Mouse (Mus musculus) bone marrow macrophage, adult 2 months (primary cell): Measurements from ENCODE around the gene Trp53i11. TPM values are rescaled to one million over a fixed set of nuclear protein-coding genes. Genes with fewer than 3 reads are reported as not detected.

Experiments used
- H3K27ac ChIP-seq: 2 replicates; pipeline ENCODE4 v1.5.1; 2012; ENCODE audit warnings: low read depth, low read length; ENCODE audit not compliant: insufficient read depth
- H3K4me1 ChIP-seq: 2 replicates; pipeline ENCODE4 v1.6.1; 2012; ENCODE audit warnings: low read length; ENCODE audit not compliant: control insufficient read depth, insufficient read depth
- H3K4me3 ChIP-seq: 2 replicates; pipeline ENCODE4 v1.5.1; 2012; ENCODE audit warnings: mild to moderate bottlenecking, low read length, moderate library complexity; ENCODE audit not compliant: insufficient read depth
- CTCF ChIP-seq: IDR thresholded peaks from 2 replicates; pipeline ENCODE4 v1.5.1; 2012; ENCODE audit warnings: low read depth, mild to moderate bottlenecking, low read length, moderate library complexity
- POLR2A ChIP-seq: IDR thresholded peaks from 2 replicates; pipeline ENCODE4 v1.6.1; 2012; ENCODE audit warnings: mild to moderate bottlenecking, low read depth, low read length, borderline replicate concordance
- polyA plus RNA-seq: library from polyadenylated mRNA; stranded (reverse); fragments of >200 nt; gene quantifications from 2 replicates; pipeline ENCODE4 v1.2.4, GENCODE M21; 2012; ENCODE audit not compliant: missing spikeins, insufficient read depth, insufficient read length

Trp53i11 gene
- polyA plus RNA-seq, 1 experiment = not detected

DNA sequence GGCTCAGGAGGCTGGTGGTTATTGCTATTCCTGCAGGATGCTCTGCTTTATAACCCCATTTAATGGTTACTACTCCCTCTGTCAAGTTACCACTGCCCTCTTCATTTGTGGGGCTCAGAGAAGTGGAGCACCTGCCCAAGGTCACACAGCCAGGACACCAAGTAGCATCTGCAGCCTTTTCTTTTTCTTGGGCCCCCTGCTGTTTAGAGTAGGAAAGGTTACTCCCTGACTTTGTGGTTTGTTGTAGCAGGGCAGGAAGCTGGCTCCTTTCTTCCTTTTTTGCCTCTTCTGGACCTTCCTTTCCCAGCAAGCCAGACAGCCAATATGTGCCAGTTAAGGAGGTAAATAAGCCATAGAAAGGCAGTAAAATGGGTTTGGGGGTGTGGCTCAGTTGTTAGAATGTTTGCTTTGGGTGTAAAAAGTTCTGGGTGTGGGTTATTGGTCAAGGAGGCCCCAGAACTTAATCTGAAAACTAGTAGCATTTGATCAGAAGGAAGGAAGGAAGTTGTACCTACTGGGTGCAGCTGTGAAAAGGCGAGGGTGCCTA is 32.8 kb upstream of the Trp53i11 start:
- Histone ChIP-seq H3K27ac (no peak overlapping the region), H3K4me1 (no peaks in the 10 kb centered on the region), H3K4me3 (no peak overlapping the region)
- TF ChIP-seq CTCF (no peak), POLR2A (no peak)

- Histone ChIP-seq H3K4me3 (no peak overlapping the region), H3K4me1 (peaks cover 8% of the 10 kb centered on the region), H3K27ac (no peak overlapping the region)
- TF ChIP-seq CTCF (no peak), POLR2A (no peak)
These were observed 26.8 kb upstream of the Trp53i11 start for GRCm38 (mm10) chr2:93160467-93161035.

GRCm38 (mm10) chr2:93161914-93162664 is 25.3 kb upstream of the Trp53i11 start:
- no peak overlapping the region for H3K27ac ChIP-seq
- TF ChIP-seq POLR2A (no peak), CTCF (no peak)
- H3K4me1 ChIP-seq = peaks cover 11% of the 10 kb centered on the region
- H3K4me3 ChIP-seq = no peak overlapping the region

- Histone ChIP-seq H3K27ac (no peak overlapping the region), H3K4me3 (no peak overlapping the region), H3K4me1 (peaks cover 11% of the 10 kb centered on the region)
- no peak for TF ChIP-seq CTCF
- TF ChIP-seq POLR2A = no peak
These were observed 24.6 kb upstream of the Trp53i11 start for GRCm38 (mm10) chr2:93162791-93163190.

GRCm38 (mm10) chr2:93163317-93163716 is 24.0 kb upstream of the Trp53i11 start:
- no peak for TF ChIP-seq CTCF
- Histone ChIP-seq H3K4me3 (no peak overlapping the region), H3K27ac (no peak overlapping the region), H3K4me1 (peaks cover 11% of the 10 kb centered on the region)

DNA sequence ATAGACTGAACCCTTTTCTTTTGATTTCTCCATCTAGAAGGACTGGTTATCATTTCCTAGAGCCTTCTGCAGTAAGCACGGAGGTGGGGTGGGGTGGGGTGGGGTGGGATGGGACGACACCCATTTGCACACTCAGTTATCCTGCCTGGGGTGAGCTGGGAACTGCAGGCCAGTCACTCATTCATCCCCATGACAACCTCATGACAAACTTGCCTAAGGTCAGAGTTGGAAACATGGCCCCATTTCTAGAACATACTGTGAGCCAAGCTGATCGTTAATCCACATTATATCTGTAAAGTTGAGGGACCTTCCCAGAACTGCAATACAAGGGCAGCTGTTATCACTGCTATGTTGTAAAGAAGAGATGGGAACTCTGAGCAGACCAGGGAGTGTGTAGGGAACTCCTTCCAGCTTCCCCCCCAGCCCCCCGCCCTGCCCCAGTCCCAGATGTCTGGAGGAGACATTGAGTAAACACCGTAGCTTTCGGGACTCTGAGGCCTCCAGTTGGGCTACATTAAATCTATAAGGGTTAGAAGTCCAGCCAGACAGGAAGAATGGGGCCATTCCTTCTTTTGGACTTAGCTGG is 23.5 kb upstream of the Trp53i11 start:
- no peak for TF ChIP-seq CTCF
- no peak for TF ChIP-seq POLR2A
- Histone ChIP-seq H3K4me3 (no peak overlapping the region), H3K4me1 (peaks cover 11% of the 10 kb centered on the region), H3K27ac (no peak overlapping the region)

DNA sequence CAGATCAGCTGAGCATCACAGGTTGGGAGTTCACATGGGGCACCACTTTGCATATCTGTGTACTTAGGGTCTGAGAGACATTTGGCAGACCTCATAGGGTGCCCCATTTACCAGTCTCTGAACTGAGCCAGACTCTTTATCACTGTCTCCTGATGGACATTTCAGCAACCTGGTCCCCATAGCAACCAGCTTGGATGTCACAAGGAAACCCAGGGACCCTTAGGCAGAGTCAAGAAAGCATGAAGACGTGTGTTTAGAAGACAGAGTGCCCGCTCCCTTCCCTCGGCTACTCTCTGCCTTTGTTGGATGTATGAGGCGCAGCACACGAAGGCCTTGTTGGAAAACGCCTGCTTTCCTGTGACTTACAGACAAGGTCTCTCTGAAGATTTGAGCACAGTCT is 21.1 kb upstream of the Trp53i11 start:
- peaks cover 11% of the 10 kb centered on the region for H3K4me1 ChIP-seq
- no peak overlapping the region for H3K27ac ChIP-seq
- TF ChIP-seq POLR2A (no peak), CTCF (no peak)
- no peak overlapping the region for H3K4me3 ChIP-seq

DNA sequence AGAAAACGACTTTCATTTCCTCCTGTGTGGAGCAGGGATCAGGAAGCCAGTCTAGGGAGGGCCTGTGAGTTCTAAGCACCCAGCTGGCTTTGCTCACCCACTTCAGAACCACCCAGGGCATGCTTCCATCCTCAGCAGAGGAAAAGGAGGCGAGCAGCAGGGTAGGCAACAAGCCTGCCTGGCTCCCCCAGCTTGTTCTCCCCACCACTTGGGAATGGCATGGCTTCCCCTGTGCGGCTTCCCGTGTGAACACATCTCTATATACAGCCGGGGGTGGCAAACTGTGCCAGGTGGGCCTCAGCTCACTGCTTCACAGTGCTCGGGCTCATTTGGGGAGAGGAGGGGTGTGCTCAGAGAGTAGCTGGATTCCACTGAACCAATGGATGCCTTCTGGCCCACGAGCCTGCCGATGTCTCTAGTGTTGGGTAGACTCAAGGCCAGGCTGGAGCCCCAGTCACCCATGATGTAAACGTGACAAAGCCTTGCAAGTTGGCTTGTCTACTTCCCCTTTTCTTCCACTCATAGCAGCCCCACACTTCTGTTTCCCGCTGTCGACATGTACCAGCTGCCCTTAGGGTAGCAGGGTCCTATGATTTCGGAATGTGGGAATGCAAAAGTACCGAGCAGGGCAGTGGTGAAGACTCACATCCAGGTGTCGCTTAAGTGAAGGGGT is 20.5 kb upstream of the Trp53i11 start:
- peaks cover 6% of the 10 kb centered on the region; the same call in 1 of the 2 replicates for H3K4me1 ChIP-seq
- H3K27ac ChIP-seq = no peak overlapping the region
- TF ChIP-seq CTCF (no peak), POLR2A (no peak)
- H3K4me3 ChIP-seq = no peak overlapping the region

DNA sequence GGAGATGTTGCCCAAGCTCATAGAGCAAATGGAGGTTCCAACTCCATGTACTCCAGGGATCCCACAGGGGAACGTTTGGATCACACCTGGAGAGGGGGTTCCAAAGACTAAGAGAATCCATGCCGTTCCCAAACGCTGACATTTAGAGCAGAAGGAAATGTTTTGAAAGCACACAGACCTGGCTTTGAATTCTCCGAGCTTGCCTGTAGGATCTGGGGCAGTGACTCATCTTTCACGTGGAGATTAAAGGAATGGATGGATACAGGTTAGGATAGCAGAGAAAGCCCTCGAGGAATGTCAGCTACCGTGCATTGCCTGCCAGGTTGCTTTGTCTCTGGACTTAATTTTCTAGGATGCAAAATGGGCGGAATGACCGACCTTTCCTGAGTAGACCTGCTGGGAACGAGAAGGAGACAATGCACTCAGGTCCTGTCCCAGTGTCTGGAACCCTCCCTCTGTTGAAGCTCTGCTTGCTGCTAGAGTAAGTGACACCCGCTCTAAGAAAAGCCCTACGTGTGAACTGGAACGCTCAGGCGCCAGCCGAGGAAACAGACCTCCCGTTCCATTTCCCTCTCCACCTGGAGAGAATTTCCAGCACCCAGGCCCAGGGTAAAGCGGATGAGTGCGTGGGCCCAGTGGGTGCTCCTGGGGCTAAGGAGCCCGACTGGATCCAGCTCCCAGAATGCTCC is 17.0 kb upstream of the Trp53i11 start:
- Histone ChIP-seq H3K4me3 (no peak overlapping the region), H3K27ac (no peak overlapping the region), H3K4me1 (peaks cover 3% of the 10 kb centered on the region; the same call in 1 of the 2 replicates)
- TF ChIP-seq POLR2A (no peak), CTCF (no peak)
